Mouse (Mus musculus): ENCODE measurements at regions not wholly inside any gene's neighbourhood (a gene's known extent, or its start where the extent isn't known, plus 50 kb on each side); places are given as distances from the start of the nearest gene placed in this dataset.

DNA sequence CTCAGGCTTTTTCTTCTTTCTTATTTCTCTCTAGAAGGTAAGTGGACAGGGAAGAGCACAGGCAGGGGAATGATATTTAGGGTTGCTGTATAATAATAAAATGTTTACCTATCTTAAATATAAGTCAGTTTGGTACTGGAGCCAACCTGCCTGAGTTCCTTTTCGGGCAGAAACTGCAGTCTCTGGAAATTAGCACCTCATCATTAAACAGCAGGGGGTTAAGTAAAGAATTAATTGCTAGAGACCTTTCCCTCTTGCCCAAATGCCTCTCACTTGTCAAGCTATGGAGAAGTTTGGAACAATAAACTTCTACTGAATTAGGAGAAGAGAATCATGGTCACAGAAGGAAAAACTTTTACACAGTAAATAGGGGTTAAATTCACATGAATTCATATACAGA lies 524.7 kb downstream of the Slco4c1 start:
- TF ChIP-seq E2F4 (IDR thresholded peaks at IDR 0.05; ENCODE audit: insufficient read depth) (no peak), SRF (IDR thresholded peaks at IDR 0.05; ENCODE audit: control insufficient read depth, insufficient read length, low read depth) (no peak), POLR2A (IDR thresholded peaks at IDR 0.05; ENCODE audit: insufficient read length, low read depth) (no peak), TCF12 (IDR thresholded peaks at IDR 0.05; ENCODE audit: insufficient read depth, poor library complexity, severe bottlenecking) (no peak), MAX (IDR thresholded peaks at IDR 0.05; ENCODE audit: low read depth) (no peak), MYOG (IDR thresholded peaks at IDR 0.05; ENCODE audit: control insufficient read depth in 1 of 3, insufficient read depth in 1 of 3, insufficient read length in 2 of 3, low read depth in 2 of 3) (no peak), USF1 (IDR thresholded peaks at IDR 0.05; ENCODE audit: low read depth) (no peak), REST (IDR thresholded peaks at IDR 0.05; ENCODE audit: insufficient read depth, insufficient read length) (no peak), POLR2AphosphoS2 (IDR thresholded peaks at IDR 0.05; ENCODE audit: insufficient read length, low read depth) (no peak), MYOD1 (IDR thresholded peaks at IDR 0.05; ENCODE audit: control insufficient read depth in 1 of 3, insufficient read length in 2 of 3, low read depth in 2 of 3) (no peak), CEBPB (IDR thresholded peaks at IDR 0.05; ENCODE audit: insufficient read depth, poor library complexity, severe bottlenecking) (no peak)
